Mouse (Mus musculus) limb, embryonic 11.5 days (tissue): ENCODE data around the gene Coq7. TPM values are rescaled to one million over a fixed set of nuclear protein-coding genes. Genes with fewer than 3 reads are reported as not detected.

ENCODE experiments used
- ATAC-seq: fragments of 200-750 bp; cut with Nextera tagmentation; 2 replicates; pipeline ENCODE4 v1.8.0; 2017; ENCODE audit warnings: low read depth; ENCODE audit not compliant: insufficient number of reproducible peaks, low FRiP score, low TSS enrichment
- DNase-seq: peaks from one replicate; pipeline ENCODE4 v3.0.0-alpha.2; 2015; ENCODE audit warnings: low spot score
- H3K27ac ChIP-seq: fragments of 300-500 bp; sonication (generic); replicated peaks from 2 replicates; pipeline ENCODE4 v1.5.1; 2014; ENCODE audit warnings: low read depth, mild to moderate bottlenecking, low read length
- H3K27me3 ChIP-seq: fragments of 300-500 bp; sonication (generic); 2 replicates; pipeline ENCODE4 v1.6.1; 2014; ENCODE audit warnings: mild to moderate bottlenecking, low read length, mixed read lengths; ENCODE audit not compliant: control insufficient read depth, insufficient read depth
- H3K36me3 ChIP-seq: fragments of 300-500 bp; sonication (generic); 2 replicates; pipeline ENCODE4 v1.6.1; 2014; ENCODE audit warnings: mild to moderate bottlenecking, low read length, moderate library complexity, mixed read lengths; ENCODE audit not compliant: control insufficient read depth, insufficient read depth
- H3K4me1 ChIP-seq: fragments of 300-500 bp; sonication (generic); 2 replicates; pipeline ENCODE4 v1.6.1; 2014; ENCODE audit warnings: low read length, mixed read lengths; ENCODE audit not compliant: control insufficient read depth, insufficient read depth
- H3K4me2 ChIP-seq: fragments of 300-500 bp; sonication (generic); 2 replicates; pipeline ENCODE4 v1.6.1; 2014; ENCODE audit warnings: low read depth, mild to moderate bottlenecking, moderate library complexity; ENCODE audit not compliant: severe bottlenecking
- H3K4me3 ChIP-seq: fragments of 300-500 bp; sonication (generic); 2 replicates; pipeline ENCODE4 v1.5.1; 2014; ENCODE audit warnings: low read depth, low read length
- H3K9ac ChIP-seq: fragments of 300-500 bp; sonication (generic); 2 replicates; pipeline ENCODE4 v1.6.1; 2014; ENCODE audit warnings: mild to moderate bottlenecking, low read length
- H3K9me3 ChIP-seq: fragments of 300-500 bp; sonication (generic); 2 replicates; pipeline ENCODE4 v1.6.1; 2016; ENCODE audit warnings: low read length; ENCODE audit not compliant: control insufficient read depth
- WGBS: fragments of 180-500 bp; shearing (Covaris S2); extraction: QIAGEN DNeasy Blood & Tissue Kit; methylation state at CpG from one replicate; pipeline ENCODE4 v1.1.7; 2014; 5-methylcytosine and 5-hydroxymethylcytosine counted together
- polyA plus RNA-seq: library from polyadenylated mRNA; unstranded; fragments of >200 nt; fragmentation: Nextera tagmentation; extraction: Ambion mirVana; gene quantifications from 2 replicates; pipeline ENCODE4 v1.2.1, GENCODE M21; 2014

Gene Coq7
- polyA plus RNA-seq, 1 experiment from 2014 or later, result 111 TPM

DNA sequence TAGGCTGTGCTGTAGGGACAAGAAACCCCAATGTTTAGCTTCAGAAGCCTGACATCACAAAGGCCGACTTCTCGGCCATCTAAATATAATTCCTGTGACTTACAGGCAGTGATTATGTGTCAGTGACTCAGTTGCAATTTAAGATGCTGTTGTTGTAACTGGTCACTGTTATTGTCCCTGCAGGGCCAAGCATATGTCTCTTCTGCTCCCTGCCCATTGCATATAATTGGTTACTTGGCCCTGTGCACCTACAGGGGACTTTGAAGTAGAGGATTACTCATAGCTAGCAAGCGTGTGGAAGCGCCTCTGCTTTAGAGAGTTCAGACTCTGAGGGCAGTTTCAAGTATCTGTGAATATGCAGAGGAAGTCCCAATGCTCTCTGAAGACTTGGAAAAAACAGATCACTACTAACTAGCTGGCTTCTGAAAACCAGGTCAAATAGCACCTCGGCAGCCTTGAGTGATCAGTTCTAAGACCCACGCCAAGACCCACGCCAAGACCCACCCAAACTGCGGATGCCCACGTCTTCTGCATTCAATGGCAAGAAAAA, 52.9 kb downstream of the Coq7 start:
- Histone ChIP-seq H3K27me3 (no peaks in the 10 kb centered on the region), H3K27ac (no peak overlapping the region), H3K4me3 (no peak overlapping the region), H3K4me2 (no peak overlapping the region), H3K9me3 (no peaks in the 10 kb centered on the region), H3K36me3 (no peaks in the 10 kb centered on the region), H3K9ac (no peak overlapping the region), H3K4me1 (0 out of 2 replicates have a peak, but pooled peaks cover 2% of the 10 kb centered on the region)
- ATAC-seq (no peak), DNase-seq (no peak)
- WGBS, result 90% methylated on average over 9 of the region's 9 CpGs

DNA sequence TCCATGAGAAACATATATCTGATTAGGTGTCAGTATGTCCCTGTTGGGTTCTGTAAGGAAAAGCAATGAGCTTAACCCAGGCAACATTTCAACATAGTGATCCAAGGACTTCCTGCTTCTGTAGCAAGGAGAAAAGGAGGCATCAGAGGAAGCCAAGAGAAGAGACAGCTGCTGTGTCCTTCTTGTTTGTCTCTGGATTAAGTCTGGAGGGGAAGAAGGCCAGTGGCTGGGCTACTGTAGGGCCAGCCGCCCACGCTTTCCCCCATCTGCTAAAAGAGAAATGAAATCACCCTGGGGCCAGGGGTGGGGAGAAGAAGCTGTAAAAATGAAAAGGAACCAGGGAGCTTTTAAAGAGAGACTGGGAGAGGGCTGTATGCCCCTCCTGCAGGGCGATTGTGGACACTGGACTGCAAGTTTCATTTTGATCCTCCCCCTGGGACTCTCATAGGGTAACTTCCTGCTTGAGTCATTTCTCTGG, 54.3 kb downstream of the Coq7 start:
- WGBS, result 61% methylated on average over 3 of the region's 3 CpGs
- H3K9me3 ChIP-seq, result no peaks in the 10 kb centered on the region
- 0 out of 2 replicates have a peak, but pooled peaks cover 2% of the 10 kb centered on the region for H3K4me1 ChIP-seq
- H3K36me3 ChIP-seq, result no peaks in the 10 kb centered on the region
- no peak overlapping the region for H3K27ac ChIP-seq
- no peaks in the 10 kb centered on the region for H3K27me3 ChIP-seq
- H3K4me3 ChIP-seq, result no peak overlapping the region
- ATAC-seq (no peak), DNase-seq (no peak)
- H3K4me2 ChIP-seq, result no peak overlapping the region
- H3K9ac ChIP-seq, result no peak overlapping the region

DNA sequence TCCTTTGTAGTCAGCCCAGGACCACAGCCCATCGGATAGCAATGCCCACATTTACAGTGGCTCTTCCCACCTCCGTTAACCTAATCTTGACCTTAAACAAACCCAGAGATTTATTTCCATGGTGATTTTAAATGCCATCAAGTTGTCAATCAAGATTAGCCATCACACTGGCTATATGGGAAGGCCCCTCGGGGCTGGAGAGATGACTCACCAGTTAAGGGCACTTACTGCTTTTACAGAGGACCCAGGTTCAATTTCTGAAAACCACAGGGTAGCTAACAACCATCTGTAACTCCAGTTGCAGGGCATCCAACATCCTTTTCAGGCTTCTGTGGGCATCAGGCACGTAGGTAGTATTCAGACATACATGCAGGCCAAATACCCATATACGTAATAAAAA, 56.7 kb downstream of the Coq7 start:
- no peaks in the 10 kb centered on the region for H3K9me3 ChIP-seq
- no peak for DNase-seq
- H3K27me3 ChIP-seq, result no peaks in the 10 kb centered on the region
- no peak overlapping the region for H3K27ac ChIP-seq
- no peak overlapping the region for H3K4me2 ChIP-seq
- no peak for ATAC-seq
- WGBS, result 59% methylated on average over 5 of the region's 5 CpGs
- 0 out of 2 replicates have a peak, but pooled peaks cover 2% of the 10 kb centered on the region for H3K4me1 ChIP-seq
- no peak overlapping the region for H3K9ac ChIP-seq
- H3K36me3 ChIP-seq, result no peaks in the 10 kb centered on the region
- no peak overlapping the region for H3K4me3 ChIP-seq

DNA sequence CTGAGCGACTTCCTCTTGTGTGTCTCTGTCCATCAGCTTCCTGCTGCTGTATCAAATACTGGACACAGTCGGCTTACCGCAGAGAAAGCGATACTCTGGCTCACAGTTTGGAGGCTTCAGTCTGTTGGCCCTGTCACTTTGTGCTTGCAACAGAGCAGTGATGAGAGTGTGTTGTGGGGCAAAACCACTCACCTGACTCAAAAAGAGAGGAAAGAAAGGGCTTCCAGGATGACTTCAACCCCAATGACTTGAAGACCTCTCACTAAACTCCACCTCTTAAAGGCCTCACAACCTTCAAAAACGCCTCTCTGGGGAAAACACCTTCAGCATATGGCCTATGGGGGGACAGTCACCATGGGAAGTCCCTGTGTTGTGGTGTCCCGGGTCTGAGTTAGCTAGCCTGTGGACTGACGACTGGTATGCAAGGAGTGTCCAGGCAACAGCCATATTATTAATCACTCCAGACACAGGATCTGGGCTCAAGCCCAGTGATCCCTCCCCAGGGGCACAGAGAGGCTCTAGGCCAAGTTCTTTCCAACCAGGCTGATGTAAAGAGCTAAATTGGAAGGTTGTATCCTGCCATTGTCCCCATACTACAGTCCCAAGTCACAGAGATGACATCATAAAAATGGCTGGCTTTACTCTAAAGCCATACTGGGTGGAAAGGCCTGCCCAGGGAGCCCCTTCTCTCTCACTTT, 58.0 kb downstream of the Coq7 start:
- no peaks in the 10 kb centered on the region for H3K36me3 ChIP-seq
- DNase-seq, result no peak
- H3K4me1 ChIP-seq, result 0 out of 2 replicates have a peak, but pooled peaks cover 2% of the 10 kb centered on the region
- no peak overlapping the region for H3K9ac ChIP-seq
- H3K27me3 ChIP-seq, result no peaks in the 10 kb centered on the region
- 87% methylated on average over 7 of the region's 7 CpGs for WGBS
- H3K9me3 ChIP-seq, result no peaks in the 10 kb centered on the region
- no peak overlapping the region for H3K4me3 ChIP-seq
- no peak for ATAC-seq
- no peak overlapping the region for H3K27ac ChIP-seq
- no peak overlapping the region for H3K4me2 ChIP-seq

DNA sequence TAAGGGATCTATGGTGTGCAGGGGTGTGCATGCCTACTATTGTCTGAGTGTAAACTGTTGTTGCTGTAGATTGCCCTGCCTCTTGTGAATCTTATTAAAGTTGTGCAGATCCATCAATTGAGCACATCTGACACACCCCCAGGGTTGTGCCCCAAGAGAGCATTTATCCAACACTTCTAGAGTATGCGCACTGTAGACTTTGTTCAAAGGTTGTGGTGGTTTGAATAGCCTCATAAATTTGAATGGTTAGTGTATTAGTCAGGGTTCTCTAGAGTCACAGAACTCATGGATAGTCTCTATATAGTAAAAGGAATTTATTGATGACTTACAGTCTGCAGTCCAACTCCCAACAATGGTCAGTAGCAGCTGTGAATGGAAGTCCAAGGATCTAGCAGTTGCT, 60.3 kb downstream of the Coq7 start:
- Histone ChIP-seq H3K36me3 (no peaks in the 10 kb centered on the region), H3K4me1 (no peaks in the 10 kb centered on the region), H3K4me2 (no peak overlapping the region), H3K9me3 (no peaks in the 10 kb centered on the region), H3K27me3 (no peaks in the 10 kb centered on the region), H3K4me3 (no peak overlapping the region), H3K27ac (no peak overlapping the region), H3K9ac (no peak overlapping the region)
- DNase-seq (no peak), ATAC-seq (no peak)
- 90% methylated on average over 1 of the region's 1 CpGs for WGBS

DNA sequence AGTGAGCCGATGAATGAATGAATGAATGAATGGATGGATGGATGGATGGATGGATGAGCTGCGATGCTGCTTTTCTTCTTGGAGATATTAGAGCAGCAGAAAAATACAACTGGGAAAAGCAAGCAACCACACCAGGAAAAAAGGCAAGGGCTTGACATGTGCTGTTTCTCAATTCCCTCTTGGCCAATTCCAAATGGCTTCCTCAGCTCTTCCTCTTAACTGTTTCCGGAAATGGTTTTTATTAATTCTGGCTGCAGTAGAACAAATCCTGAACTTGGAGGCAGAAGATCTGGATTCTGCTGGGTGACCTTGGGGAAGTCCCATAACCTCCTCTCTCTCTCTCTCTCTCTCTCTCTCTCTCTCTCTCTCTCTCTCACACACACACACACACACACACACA, 65.1 kb downstream of the Coq7 start:
- WGBS, result 94% methylated on average over 3 of the region's 3 CpGs

DNA sequence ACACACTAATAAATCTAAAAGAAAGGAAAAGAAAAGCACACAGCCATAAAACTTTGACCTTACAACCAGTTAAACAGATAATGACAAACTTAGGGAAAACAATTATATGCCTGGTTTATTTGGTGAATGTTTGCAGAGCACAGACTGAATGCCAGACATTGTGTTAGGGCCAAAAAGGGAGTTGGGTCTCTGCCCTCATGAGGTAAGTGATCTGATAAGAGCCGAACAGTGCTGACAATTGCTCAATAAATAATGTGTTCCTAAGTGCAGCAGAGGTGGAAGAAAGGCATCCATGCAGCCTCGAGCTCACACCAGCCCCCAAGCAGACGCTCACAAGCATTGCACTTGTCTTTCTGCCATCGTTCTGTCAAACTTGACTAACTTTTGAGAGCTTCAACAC, 68.7 kb downstream of the Coq7 start:
- no peak for ATAC-seq
- Histone ChIP-seq H3K4me3 (no peak overlapping the region), H3K27me3 (no peaks in the 10 kb centered on the region), H3K4me2 (no peak overlapping the region), H3K4me1 (peaks cover 5% of the 10 kb centered on the region; the same call in 1 of the 2 replicates), H3K9me3 (no peaks in the 10 kb centered on the region), H3K36me3 (no peaks in the 10 kb centered on the region), H3K9ac (no peak overlapping the region), H3K27ac (no peak overlapping the region)
- 45% methylated on average over 4 of the region's 4 CpGs for WGBS
- DNase-seq, result no peak

More for the DNA sequence above, 65.1 kb downstream of the Coq7 start:
- Histone ChIP-seq H3K4me1 (peaks cover 5% of the 10 kb centered on the region; the same call in 1 of the 2 replicates), H3K27me3 (no peaks in the 10 kb centered on the region), H3K4me2 (no peak overlapping the region), H3K9ac (no peak overlapping the region), H3K36me3 (no peaks in the 10 kb centered on the region), H3K27ac (no peak overlapping the region), H3K9me3 (no peaks in the 10 kb centered on the region), H3K4me3 (no peak overlapping the region)
- ATAC-seq, result no peak
- DNase-seq, result no peak

DNA sequence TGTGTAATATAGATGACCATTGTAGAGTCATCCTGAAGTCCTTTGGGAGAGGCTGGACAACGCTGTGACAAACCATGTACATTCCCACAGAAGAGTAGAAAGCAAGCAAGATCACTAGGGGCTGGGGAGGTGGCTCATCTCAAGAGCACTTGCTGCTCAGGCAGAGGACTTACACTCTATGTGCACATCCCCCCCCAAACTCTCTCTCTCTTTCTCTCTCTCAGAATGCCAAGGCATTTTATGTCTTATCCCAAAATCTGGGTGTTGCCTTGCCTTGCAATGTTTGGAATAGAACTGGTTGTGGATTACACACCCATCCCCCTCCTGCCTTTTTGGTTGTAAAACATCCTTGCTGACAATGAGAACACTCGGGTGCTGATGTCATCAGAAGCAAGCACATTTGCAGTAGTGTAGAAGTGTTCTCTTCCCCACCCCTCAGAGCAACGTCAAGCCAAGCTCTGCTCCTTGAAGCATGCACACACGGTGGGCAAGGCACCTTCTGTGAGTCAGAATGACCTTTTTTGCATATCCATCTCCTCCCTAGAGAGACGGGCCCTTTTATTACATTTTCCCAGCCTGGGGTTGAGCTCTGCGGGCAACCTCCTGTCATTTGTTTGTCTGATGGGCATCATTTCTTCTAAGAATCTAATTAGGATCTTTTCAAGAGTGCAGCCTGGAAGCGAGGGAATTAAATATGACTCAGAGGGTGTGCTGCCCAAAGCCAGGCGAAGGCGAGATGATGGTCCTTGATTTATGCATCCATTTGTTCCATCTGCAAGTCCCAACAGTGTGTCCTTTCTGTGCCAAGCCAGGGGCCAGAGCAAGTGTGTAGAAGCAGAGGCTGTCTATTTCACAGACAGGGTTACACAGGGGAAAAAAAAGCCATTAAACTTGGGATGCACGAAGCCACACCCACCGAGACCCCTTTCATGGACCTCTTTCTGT, 70.1 kb downstream of the Coq7 start:
- H3K4me2 ChIP-seq, result no peak overlapping the region
- no peaks in the 10 kb centered on the region for H3K36me3 ChIP-seq
- peaks cover 5% of the 10 kb centered on the region; the same call in 1 of the 2 replicates for H3K4me1 ChIP-seq
- DNase-seq (no peak), ATAC-seq (no peak)
- H3K9ac ChIP-seq, result no peak overlapping the region
- H3K27ac ChIP-seq, result no peak overlapping the region
- no peak overlapping the region for H3K4me3 ChIP-seq
- WGBS, result 49% methylated on average over 11 of the region's 11 CpGs
- H3K27me3 ChIP-seq, result no peaks in the 10 kb centered on the region
- no peaks in the 10 kb centered on the region for H3K9me3 ChIP-seq
